Mouse (Mus musculus) left cerebral cortex, adult 2 months (tissue): ENCODE results near the gene 4933427I04Rik. TPM values are rescaled to one million over a fixed set of nuclear protein-coding genes. Genes with fewer than 3 reads are reported as not detected.
A peak's percentile ranks its signal among the peaks of the same experiment; 100 is the strongest.

Source experiments
- DNase-seq, 2 experiments: peaks; one replicate each; pipeline ENCODE4 v3.0.0; 2021 to 2022; ENCODE audit warnings: low spot score in 2 of 2, mixed read lengths in 1 of 2; ENCODE audit errors: extremely low spot score in 1 of 2
- H3K27ac ChIP-seq: fragments of 200-600 bp; 2 replicates; pipeline ENCODE4 v1.8.1; 2022
- H3K4me3 ChIP-seq: fragments of 200-600 bp; 2 replicates; pipeline ENCODE4 v1.8.1; 2022
- CTCF ChIP-seq: fragments of 200-600 bp; IDR thresholded peaks from 2 replicates; pipeline ENCODE4 v1.8.1; 2022; ENCODE audit warnings: antibody characterized with exemption, mild to moderate bottlenecking, moderate library complexity
- intact Hi-C: fragments of 180-260 bp; cut with DNase I; formaldehyde crosslinking; loops from one replicate; pipeline ENCODE4 v1.15.1; 2025
- total RNA-seq, 2 experiments: library from RNA; stranded (reverse); gene quantifications; 2 replicates each; pipeline ENCODE4 v1.2.3; 2021

Gene 4933427I04Rik
- total RNA-seq, 2 experiments from 2014 or later, result not detected

DNA sequence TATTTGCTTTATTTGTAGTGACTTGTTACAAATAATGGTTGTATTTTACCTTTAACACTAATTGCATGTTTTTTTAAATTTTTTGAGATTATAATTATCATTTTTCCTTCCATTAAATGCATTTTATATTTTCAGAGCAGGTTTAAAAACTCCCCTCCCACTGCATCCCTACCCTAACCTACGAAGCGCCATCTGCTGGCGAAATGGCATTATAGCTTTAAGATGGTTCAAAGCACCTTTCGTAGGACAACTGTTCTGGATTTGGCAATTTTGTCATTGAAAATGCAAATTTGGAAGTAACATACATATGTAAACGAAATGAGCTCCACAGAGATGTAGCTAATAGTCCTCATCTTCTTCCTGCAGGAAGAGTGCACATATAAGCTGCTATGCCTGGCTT lies 39.2 kb downstream of the 4933427I04Rik start:
- H3K4me3 ChIP-seq, result no peak overlapping the region
- peak in 1 of 2 experiments; percentile 47 for DNase-seq
- TF ChIP-seq CTCF, result peak; percentile 85
- H3K27ac ChIP-seq, result no peak overlapping the region
- intact Hi-C loops, result loop anchor here (2.0 to 10.0 kb wide), 4 partner anchors 140 to 594 kb away; no protein-coding TSS in a partner anchor

DNA sequence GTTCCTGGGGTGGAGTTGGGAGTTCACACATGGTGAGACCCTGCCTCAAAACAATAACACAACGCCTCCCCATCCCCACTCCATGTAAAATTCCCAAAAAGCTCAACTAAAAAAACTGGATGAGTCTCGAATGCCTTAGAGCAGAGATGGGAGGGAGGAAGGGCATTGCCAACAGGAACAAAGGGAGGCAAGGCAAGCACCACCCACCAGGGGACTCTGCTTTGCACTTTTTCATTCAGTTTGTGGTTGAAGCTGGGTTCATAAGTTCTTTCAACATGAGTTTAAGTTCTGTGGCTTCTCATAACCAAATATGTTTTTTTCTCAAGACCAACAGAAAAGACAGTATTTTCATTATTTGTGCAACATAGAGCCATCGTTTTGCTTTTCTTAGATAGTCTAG lies 44.0 kb downstream of the 4933427I04Rik start:
- DNase-seq, result no peak
- no peak overlapping the region for H3K4me3 ChIP-seq
- intact Hi-C loops, result loop anchor here (5.0 kb wide), 2 partner anchors 216 to 376 kb away; no protein-coding TSS in a partner anchor
- no peak for TF ChIP-seq CTCF
- no peak overlapping the region for H3K27ac ChIP-seq

DNA sequence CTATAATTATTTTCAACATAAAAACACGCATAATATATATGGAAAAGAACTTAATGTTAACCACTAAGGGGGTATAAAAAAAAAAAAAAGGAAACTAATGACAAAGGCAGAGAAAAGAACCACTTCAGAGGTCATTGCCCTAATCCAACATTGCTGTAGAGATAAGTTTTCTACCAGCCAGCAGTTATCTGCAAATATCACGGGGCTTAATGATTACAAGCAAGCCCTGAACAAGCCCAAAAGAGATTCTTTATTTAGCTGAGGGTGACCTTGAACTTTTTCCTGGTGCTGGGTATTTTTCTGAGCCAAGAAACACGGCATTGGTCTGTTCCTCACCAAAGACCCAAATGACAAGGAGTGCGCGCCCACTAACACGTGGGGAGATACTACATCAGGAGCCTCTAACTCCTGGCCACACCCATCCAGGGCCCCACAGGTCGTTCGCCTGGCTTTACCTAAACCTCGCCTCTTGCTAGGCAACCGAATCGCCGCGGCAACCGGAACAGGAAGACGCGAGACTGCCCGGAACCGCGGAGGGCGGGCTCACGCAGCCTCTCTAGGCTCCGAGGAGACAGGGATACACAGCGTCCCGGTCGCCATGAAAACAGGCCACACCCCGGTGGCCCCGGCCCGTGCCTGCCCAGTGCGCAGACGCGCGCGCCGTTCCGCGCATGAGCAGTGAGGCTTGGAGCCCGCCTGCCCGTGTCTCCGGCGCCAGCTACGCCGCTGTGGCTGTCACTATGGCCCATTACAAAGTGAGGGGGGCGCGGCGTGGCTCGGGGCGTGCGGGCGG lies 45.0 kb downstream of the 4933427I04Rik start, which contains the start of gene Mycbp:
Gene Mycbp, plus strand, starts transcription at position 500 of the 793 bp plus-strand sequence.
- TF ChIP-seq CTCF, result no peak
- H3K27ac ChIP-seq, result peak within 1 kb of the TSS; percentile 83
- H3K4me3 ChIP-seq, result peak within 1 kb of the TSS; percentile 89
- peak; percentile 99 to 100 for DNase-seq
- intact Hi-C loops, result loop anchor here (5.0 kb wide), 2 partner anchors 217 to 377 kb away; no protein-coding TSS in a partner anchor

DNA sequence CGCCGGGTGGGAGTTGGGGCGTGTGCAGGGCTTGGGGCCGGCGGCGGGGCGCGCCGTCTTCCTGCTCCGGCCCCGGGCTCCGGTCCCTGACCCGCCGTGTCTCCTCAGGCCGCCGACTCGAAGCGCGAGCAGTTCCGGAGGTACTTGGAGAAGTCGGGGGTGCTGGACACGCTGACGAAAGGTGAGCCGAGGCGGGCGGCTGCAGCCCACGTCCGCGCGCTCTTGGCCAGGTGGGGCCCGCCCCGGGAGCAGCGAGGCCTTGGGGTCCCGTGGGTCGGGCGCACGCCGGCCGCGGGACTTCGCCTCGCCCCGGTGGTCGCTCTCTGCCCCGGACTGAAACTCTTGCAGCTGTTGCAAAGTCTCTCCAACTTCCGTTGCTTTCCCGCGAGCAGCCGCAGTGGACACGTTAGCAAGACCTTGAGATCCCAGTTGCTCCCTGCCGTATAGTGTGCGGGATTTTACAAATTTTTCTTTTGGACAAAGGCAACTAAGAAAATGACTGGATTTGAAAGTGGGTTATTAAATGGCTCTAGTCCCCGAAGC lies 45.7 kb downstream of the 4933427I04Rik start:
- DNase-seq, result no peak
- intact Hi-C loops, result no loop called here
- no peak for TF ChIP-seq CTCF
- Histone ChIP-seq H3K4me3 (peak overlapping the region; percentile 89), H3K27ac (peak overlapping the region; percentile 64)

DNA sequence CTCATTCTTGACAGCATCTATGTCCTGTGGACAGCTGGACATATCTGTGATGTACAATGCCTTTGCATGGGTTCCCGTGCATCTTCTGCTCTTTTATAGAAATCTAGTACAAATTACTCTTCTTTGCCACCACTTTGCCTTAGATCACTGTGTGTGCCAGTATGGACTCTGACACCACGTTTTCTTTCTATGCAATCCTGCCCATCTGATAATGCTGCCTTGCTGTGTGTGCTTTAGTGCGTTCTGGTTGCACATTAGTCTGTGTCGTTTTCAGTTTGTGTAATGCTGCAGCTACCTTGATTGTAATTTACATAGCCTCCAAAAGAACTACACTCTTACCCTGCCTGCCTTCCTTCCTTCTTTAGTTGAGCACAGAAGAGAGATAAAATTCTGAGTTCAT lies 52.0 kb downstream of the 4933427I04Rik start:
- intact Hi-C loops, result no loop called here
- H3K4me3 ChIP-seq, result no peak overlapping the region

DNA sequence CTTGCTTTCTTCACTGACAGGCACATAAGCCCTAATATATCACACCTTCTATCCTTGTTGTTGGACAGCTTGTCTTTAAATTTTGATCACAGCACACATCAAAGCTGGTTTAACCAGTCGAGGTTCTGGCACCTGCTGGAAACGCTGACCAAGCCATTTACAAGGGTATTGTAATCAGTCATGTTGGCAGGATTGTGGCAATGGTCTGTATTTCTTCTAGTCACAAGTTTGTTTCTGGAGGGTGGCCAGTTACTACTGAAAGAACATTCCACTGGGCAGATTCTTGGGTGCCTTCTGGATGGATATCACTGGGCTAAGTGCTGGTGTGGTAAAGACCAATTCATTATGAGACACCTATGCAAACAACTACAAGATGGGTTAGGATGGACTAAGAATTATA lies 53.0 kb downstream of the 4933427I04Rik start:
- H3K4me3 ChIP-seq, result no peak overlapping the region
- no peak for TF ChIP-seq CTCF
- DNase-seq, result no peak
- intact Hi-C loops, result no loop called here
- no peak overlapping the region for H3K27ac ChIP-seq

More for the DNA sequence above, 52.0 kb downstream of the 4933427I04Rik start:
- TF ChIP-seq CTCF, result no peak
- DNase-seq, result no peak
- no peak overlapping the region for H3K27ac ChIP-seq

Other genes starting within 250 kb of the 4933427I04Rik start
- 100 to 1,000 TPM; 242 to 255 TPM for gene Macf1, start 175.3 kb upstream of the 4933427I04Rik start, total RNA-seq
- gene Ndufs5, start 141.5 kb upstream of the 4933427I04Rik start, total RNA-seq, result 100 to 1,000 TPM; 184 to 196 TPM
- 10 to 100 TPM; 60.7 to 61.0 TPM for gene Akirin1, start 109.3 kb upstream of the 4933427I04Rik start, total RNA-seq
- gene Rhbdl2, start 71.8 kb upstream of the 4933427I04Rik start, total RNA-seq, result under 1 TPM; 0.61 to 0.72 TPM
- gene Mycbp, start 45.2 kb downstream of the 4933427I04Rik start, total RNA-seq, result 10 to 100 TPM; 10.0 to 16.8 TPM
- gene Rragc, start 57.8 kb downstream of the 4933427I04Rik start, total RNA-seq, result 10 to 100 TPM; 55.3 to 61.5 TPM
- not detected for gene 4930535I16Rik, start 58.3 kb downstream of the 4933427I04Rik start, total RNA-seq